Mouse (Mus musculus) CH12.LX (cell line): Measurements from ENCODE around the gene Snx5.

Experiments
- CTCF ChIP-seq, 2 experiments: IDR thresholded peaks in 1 of 2; conservative IDR thresholded peaks in 1 of 2; 2 replicates each; pipeline ENCODE4 v1.5.1; 2011 to 2012; ENCODE audit warnings: low read depth in 2 of 2, low read length in 2 of 2, improper control_type of control experiment in 1 of 2, inconsistent platforms in 1 of 2, mild to moderate bottlenecking in 1 of 2, moderate library complexity in 1 of 2
- ETS1 ChIP-seq: conservative IDR thresholded peaks from 2 replicates; pipeline ENCODE4 v1.6.1; 2012; ENCODE audit warnings: low read depth, mild to moderate bottlenecking, inconsistent platforms, low read length, improper control_type of control experiment, moderate library complexity
- POLR2A ChIP-seq: IDR thresholded peaks from 2 replicates; pipeline ENCODE4 v1.6.1; 2011; ENCODE audit warnings: low read depth, mild to moderate bottlenecking, improper control_type of control experiment, low read length
- SIN3A ChIP-seq: IDR thresholded peaks from 2 replicates; pipeline ENCODE4 v1.6.1; 2012; ENCODE audit warnings: low read length, improper control_type of control experiment, inconsistent platforms
- ZMIZ1 ChIP-seq: IDR thresholded peaks from 2 replicates; pipeline ENCODE4 v1.6.1; 2012; ENCODE audit warnings: low read depth, mild to moderate bottlenecking, inconsistent platforms, low read length, improper control_type of control experiment

DNA sequence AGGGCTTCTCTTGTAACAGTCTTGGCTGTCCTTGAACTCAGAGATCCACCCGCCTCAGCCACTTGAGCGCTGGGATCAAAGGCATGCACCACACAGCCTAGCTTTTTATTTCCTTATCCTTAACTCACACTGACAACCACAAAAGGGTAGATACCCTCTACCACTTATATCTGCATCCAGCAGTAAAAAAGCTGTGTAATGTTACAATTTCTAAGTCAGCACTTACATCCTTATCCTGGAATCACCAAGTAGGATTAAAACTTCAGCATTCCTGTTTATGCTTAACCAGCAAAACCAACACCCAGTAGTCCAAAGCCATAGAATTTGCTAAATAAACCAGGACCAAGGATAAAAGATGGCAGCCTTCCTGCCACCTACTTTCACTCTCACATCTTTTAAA, 7.9 kb downstream of the Snx5 start:
- TF ChIP-seq POLR2A: peak; percentile 49
- TF ChIP-seq SIN3A: no peak
- TF ChIP-seq CTCF (conservative IDR thresholded peaks at IDR 0.05 in 1 of 2, IDR thresholded peaks at IDR 0.05 in 1 of 2; ENCODE audit: low read depth in 2 of 2, low read length in 2 of 2): no peak
- TF ChIP-seq ZMIZ1: no peak
- TF ChIP-seq ETS1: no peak
